Mouse (Mus musculus): ENCODE measurements at regions not wholly inside any gene's neighbourhood (a gene's known extent, or its start where the extent isn't known, plus 50 kb on each side); places are given as distances from the start of the nearest gene placed in this dataset.

- DNase-seq (ENCODE audit: low read depth, low spot score), result no peak
These were observed 54.8 kb upstream of the Tet2 start for GRCm38 (mm10) chr3:133599731-133600130.

GRCm38 (mm10) chr3:133600447-133601220 is 55.7 kb upstream of the Tet2 start:
- DNase-seq (ENCODE audit: low read depth, low spot score), result peak; percentile 60

DNA sequence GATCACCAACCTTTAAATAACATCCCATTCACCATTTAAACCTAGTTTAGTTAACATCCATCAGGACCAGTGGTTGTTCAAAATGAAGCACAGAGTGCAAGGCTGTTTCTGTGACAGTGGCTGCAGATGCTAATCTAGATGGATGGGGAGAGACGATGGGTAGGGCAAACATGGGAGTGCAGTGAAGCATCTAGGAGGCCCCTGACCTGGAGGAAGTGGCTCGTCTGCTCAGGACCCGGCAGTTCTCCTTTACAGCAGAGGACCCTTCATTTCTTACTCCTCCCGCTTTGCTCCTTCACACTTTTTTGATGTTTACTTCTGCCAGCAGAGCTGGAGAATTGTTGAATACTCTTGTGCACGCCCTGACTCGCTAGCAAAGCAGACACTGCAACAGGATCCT is 60.5 kb upstream of the Tet2 start:
- no peak for DNase-seq (ENCODE audit: low read depth, low spot score)

GRCm38 (mm10) chr3:133608845-133609261 is 63.9 kb upstream of the Tet2 start:
- peak; percentile 23 for DNase-seq (ENCODE audit: low read depth, low spot score)

DNA sequence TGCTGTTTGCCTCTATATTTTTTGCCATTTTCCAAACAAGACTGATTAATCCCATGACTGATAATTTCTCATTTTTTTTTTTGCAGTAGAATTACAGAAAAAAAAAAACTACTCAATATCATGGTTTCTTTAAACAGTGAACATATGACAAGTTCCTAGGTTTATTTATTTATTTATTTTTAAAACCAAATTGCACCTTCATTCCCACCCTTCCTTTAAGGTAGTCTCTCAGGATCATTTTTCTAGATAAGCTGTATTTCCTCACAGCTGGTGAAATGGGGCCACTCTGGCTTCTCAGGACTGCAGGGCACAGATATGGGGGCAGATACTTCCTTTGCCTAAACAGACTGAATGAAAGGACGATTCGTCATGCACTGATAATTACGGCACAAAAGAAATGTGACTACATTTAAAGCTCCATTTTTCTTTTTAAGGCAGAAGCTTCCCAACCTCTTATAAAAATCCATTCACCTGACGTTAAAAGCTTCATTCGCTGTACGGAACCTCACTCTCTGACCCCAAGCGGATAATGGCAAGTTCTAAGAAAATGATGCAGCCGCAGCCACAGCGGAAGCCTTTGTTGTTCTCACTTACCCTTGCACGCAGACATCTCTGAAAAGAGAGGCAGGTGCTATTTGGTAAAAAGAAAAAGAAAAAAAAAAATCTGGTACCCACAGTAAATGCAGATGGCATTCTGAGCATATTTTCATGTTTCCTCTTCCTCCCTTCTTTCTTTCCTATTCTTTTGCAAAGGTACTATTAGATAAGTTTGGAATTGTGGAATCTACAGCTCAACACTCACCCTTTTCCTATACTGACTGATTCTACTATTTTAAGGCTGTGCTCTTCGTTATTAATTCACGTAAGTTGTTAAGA is 69.1 kb upstream of the Tet2 start:
- DNase-seq (ENCODE audit: low read depth, low spot score), result no peak

- DNase-seq (ENCODE audit: low read depth, low spot score), result no peak
These were observed 69.9 kb upstream of the Tet2 start for GRCm38 (mm10) chr3:133614712-133615426.

DNA sequence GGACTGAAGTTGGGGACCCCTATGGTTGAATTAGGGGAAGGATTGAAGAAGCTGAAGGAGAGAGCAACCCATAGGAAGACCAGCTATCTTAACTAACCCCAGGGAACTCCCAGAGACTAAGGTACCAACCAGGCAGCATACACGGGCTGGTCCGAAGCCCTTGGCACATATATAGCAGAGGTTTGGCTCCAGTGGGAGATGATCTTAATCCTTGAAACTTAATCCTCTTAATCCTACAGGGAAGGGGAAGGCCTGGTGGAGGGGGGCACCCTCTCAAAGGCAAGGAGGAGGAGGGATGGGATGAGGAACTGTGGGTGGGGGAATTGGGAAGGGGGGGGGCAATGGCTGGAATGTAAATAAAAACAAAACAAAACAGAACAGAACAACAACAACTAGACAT is 72.1 kb upstream of the Tet2 start:
- DNase-seq (ENCODE audit: low read depth, low spot score), result no peak

GRCm38 (mm10) chr3:133618491-133618890 is 73.6 kb upstream of the Tet2 start:
- no peak for DNase-seq (ENCODE audit: low read depth, low spot score)

DNA sequence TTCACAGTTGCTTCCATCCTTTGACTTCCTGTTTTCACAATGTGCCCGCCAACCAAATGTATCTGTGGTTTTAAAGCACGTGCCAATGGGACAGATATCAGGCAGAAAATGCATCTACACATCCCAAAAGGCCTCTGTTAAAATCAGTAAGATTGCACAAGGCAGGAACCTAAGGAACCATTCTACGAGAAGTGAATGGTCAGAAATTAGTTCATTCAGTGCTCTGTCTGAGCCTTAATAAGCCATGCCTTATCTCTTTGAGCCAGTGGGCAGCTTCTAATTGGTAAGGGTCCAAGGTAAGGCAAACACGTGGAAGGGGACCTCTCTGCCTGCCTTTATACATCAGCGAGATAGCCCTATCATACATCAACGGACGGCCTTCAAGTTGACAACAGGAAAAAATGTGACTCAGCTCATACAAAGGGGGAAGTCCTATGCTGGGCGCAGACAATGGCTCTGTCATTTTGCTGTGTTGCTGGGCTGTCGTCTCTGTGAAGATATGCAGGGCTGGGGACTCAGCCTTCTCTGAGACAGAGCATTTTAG is 78.3 kb upstream of the Tet2 start:
- DNase-seq (ENCODE audit: low read depth, low spot score), result no peak

DNA sequence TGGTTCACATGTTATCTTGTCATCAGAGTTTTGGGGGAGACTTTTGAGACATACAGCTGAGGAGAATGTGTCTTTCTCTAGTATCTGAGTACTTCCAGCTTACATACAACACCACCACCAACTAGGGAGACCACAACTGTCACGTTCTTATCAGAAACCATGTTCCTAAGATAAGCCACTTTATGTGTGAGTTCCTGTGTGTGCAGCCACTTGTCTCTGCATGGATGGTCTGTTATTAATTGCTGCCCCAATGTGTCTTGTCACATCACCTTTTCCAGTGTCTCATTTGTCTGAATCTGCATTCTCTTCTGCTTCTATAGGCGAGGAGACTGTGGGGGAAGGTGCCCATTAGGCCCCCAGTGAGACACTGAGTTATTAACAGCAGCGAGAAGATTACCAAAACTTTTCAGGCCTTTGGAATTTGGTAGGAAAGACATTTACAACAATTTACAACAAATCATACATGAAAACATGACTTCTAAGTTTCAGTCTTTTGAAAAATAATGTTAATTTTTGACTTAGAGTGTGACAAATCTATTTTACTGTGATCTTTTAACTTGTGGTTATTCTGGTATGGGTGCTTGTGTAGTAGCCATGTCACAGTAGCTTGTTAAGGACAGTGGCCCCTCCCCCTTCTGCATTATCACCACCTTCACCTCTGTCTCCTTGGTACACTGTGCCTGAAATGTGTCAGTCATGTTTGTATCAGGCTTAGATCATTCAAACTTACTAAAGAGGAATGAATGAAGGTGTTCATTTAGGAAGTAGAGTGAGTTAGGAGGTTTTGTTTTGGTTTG is 79.3 kb upstream of the Tet2 start:
- no peak for DNase-seq (ENCODE audit: low read depth, low spot score)

- DNase-seq (ENCODE audit: low read depth, low spot score), result no peak
These were observed 80.1 kb upstream of the Tet2 start for GRCm38 (mm10) chr3:133625046-133625445.

DNA sequence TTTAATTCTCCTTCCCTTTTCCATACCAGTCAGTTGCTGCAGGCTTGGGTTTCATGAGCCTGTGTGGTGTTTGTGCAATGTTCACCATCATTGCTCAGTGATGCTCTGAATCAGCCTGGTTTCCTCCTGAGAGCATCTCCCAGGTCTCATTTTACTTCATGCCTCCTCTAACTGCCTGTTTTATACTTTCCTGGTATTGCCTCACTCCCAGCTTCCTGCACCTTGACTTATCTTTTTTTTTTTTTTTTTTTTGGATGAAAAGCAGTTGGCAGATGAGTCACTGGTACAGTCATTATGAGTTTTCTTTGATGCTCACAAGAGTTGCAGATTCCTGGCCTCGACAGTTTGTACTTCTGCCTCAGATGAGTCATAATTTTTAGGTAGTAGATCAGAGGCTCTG is 81.5 kb upstream of the Tet2 start:
- no peak for DNase-seq (ENCODE audit: low read depth, low spot score)

GRCm38 (mm10) chr3:133627116-133627844 is 82.3 kb upstream of the Tet2 start:
- no peak for DNase-seq (ENCODE audit: low read depth, low spot score)

DNA sequence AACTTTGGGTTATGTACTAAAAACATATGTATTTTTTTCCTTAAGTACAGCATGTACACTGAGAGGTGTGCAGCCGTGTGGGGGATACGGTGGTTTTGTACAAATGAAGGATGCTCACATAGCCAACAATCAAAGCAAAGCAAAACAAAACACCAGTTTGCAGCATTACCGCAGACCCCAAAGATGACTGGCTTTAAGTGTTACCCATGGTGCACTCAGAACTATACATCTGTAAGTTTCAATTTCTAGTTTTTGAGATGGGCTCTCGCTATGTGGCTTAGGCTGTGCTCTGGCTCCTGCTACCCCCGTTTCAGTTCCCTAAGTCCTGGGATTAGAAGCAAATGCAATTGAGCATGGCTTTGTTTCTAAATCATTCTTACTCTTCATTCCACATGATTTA is 89.4 kb upstream of the Tet2 start:
- DNase-seq (ENCODE audit: low read depth, low spot score), result no peak

- DNase-seq (ENCODE audit: low read depth, low spot score), result no peak
These were observed 100.7 kb upstream of the Tet2 start for GRCm38 (mm10) chr3:133645604-133646003.

DNA sequence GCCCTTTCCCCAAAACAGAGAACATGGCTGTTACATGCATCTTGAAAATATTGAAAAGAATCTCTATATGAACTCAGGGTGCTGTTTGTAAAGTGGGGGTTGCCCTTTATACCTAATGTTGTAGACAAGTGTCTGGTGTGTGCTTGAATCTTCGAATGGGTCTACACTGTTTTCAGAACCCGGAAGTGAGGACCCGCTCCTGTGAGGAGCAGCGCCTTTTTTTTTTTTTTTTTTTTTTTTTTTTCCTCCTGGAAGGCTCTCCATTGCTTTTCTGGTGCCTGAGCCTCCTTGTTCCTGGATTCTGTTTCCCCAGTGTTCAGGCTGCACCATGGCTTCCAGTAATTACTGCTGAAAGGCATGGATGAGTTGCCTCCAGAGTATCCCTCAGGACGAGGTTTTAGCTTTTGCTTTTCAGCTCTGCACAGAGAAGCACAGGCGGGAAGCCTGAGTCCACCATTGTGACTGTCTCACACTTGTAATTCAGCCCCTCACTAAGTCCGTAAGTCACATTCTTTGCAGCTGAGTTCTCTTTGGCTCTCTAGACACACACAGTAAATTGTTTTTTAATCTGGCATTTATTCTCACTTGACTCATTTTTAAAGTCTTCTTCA is 101.6 kb upstream of the Tet2 start:
- no peak for DNase-seq (ENCODE audit: low read depth, low spot score)

DNA sequence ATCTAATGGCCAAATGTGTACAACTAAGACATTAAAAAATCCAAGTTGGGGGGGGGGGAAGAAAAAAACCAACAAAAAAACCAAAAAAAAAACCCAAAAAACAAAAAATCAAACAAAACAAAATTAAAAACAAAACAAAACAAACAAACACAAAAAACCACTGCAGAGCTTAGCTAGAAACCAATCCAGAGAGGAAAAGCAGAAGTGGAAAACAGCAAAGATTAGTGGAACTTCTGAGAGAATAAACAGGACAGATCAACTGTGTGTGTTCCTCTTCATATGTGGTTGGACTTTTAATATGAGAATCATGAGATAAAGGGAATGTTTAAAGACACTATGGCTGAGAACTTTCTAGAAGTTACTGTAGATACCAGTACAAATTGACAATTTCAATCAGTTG is 105.1 kb upstream of the Tet2 start:
- no peak for DNase-seq (ENCODE audit: low read depth, low spot score)

DNA sequence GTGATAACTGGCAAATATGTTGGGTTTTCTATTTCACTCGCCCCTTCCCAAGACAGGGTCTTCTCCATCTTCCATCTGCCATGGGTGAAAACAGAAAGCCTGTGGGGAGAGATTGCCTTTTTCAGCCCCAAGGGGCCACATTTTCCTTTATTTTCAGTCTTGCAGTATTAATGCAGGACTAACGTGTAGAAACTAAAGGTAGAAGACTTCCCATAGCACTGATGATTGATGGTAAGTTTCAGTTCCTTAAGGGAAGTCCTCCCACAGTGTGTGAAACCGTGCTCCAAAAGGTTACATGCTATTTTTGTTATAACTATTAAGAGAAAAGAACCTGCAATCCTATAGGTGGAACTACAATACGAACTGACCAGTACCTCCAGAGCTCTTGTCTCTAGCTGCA is 107.1 kb upstream of the Tet2 start:
- no peak for DNase-seq (ENCODE audit: low read depth, low spot score)

GRCm38 (mm10) chr3:133659759-133660158 is 114.8 kb upstream of the Tet2 start:
- no peak for DNase-seq (ENCODE audit: low read depth, low spot score)

DNA sequence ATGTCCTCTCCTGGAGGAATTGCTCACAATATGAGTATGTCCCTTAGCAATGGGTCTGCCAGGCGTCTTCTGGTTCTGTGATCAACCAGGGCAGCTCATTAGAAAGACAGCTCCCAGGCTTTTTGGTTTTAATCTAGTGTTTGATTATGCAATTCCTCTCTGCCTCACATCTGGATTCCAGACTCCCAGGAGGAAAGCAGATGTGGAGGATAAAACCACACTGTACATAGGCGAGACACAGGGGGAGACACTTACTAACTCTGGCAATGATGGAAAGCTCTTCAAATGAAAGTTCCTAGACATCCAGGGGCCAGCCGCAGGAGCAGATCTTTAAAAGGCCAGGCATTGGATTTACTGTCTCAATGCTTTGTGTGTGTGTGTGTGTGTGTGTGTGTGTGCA is 116.4 kb upstream of the Tet2 start:
- no peak for DNase-seq (ENCODE audit: low read depth, low spot score)
